Mouse (Mus musculus) testis, adult 2 months (tissue): ENCODE data around the gene Serpinb3a.

Experiments used
- CTCF ChIP-seq: fragments of 200-500 bp; IDR thresholded peaks from 2 replicates; pipeline ENCODE4 v1.5.1; 2012; ENCODE audit warnings: low read depth, mild to moderate bottlenecking, inconsistent platforms, low read length, moderate library complexity; ENCODE audit not compliant: control insufficient read depth, insufficient read depth, insufficient replicate concordance
- POLR2A ChIP-seq: fragments of 200-500 bp; IDR thresholded peaks from 2 replicates; pipeline ENCODE4 v1.6.1; 2012; ENCODE audit warnings: low read depth, mild to moderate bottlenecking, inconsistent platforms, low read length, moderate library complexity; ENCODE audit not compliant: control insufficient read depth

DNA sequence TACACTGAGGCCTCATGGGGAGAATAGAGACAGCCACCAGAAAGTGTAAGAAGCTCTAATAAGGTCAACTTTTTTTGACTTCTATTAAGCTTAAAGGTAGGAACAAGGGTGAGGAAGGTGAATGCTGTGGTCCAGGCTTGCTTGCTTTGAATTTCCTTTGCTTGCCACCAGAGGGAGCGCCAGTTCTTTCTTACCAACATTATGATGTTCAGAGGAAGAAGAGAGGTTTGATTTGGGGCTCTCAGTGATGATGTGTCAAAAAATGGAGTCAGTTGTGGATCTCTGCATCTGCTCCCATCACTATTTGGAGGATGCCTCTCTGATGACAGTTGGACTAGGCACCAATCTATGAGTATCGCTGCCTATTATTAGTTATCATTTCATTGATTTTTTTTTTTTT lies 37.6 kb downstream of the Serpinb3a start:
- TF ChIP-seq CTCF: no peak
- TF ChIP-seq POLR2A: no peak
